Mouse (Mus musculus) heart, postnatal 0 days (tissue): ENCODE data around the gene S100a7a. TPM values are rescaled to one million over a fixed set of nuclear protein-coding genes. Genes with fewer than 3 reads are reported as not detected.
A peak's percentile ranks its signal among the peaks of the same experiment; 100 is the strongest.

Experiments
- ATAC-seq: fragments of 200-750 bp; cut with Nextera tagmentation; 2 replicates; pipeline ENCODE4 v1.8.0; 2017; ENCODE audit warnings: low read depth, moderate number of reproducible peaks, moderate library complexity; ENCODE audit not compliant: insufficient read depth
- DNase-seq: peaks from one replicate; pipeline ENCODE4 v3.0.0-alpha.2; 2016; ENCODE audit warnings: low spot score
- H3K27ac ChIP-seq: fragments of 300-500 bp; sonication (generic); 2 replicates; pipeline ENCODE4 v1.5.1; 2014; ENCODE audit warnings: low read depth, mild to moderate bottlenecking
- H3K27me3 ChIP-seq: fragments of 300-500 bp; sonication (generic); 2 replicates; pipeline ENCODE4 v1.6.1; 2014; ENCODE audit warnings: low read length, mixed read lengths; ENCODE audit not compliant: control insufficient read depth, insufficient read depth
- H3K36me3 ChIP-seq: fragments of 300-500 bp; sonication (generic); replicated peaks from 2 replicates; pipeline ENCODE4 v1.6.1; 2014; ENCODE audit warnings: low read length, mixed read lengths; ENCODE audit not compliant: control insufficient read depth, insufficient read depth
- H3K4me1 ChIP-seq: fragments of 300-500 bp; sonication (generic); 2 replicates; pipeline ENCODE4 v1.6.1; 2014; ENCODE audit warnings: antibody characterized with exemption; ENCODE audit not compliant: control insufficient read depth, insufficient read depth
- H3K4me2 ChIP-seq: fragments of 300-500 bp; sonication (generic); 2 replicates; pipeline ENCODE4 v1.6.1; 2014; ENCODE audit warnings: low read depth, mild to moderate bottlenecking, low read length, moderate library complexity
- H3K4me3 ChIP-seq: fragments of 300-500 bp; sonication (generic); 2 replicates; pipeline ENCODE4 v1.5.1; 2014; ENCODE audit warnings: low read depth, low read length
- H3K9ac ChIP-seq: fragments of 300-500 bp; sonication (generic); replicated peaks from 2 replicates; pipeline ENCODE4 v1.6.1; 2014; ENCODE audit warnings: low read depth, low read length, mixed read lengths
- H3K9me3 ChIP-seq: fragments of 300-500 bp; sonication (generic); replicated peaks from 2 replicates; pipeline ENCODE4 v1.6.1; 2016; ENCODE audit warnings: low read length; ENCODE audit not compliant: control insufficient read depth
- CTCF ChIP-seq: IDR thresholded peaks from 2 replicates; pipeline ENCODE4 v1.5.1; 2016; ENCODE audit warnings: antibody characterized with exemption, control low read depth, low read depth
- EP300 ChIP-seq: IDR thresholded peaks from 2 replicates; pipeline ENCODE4 v1.6.1; 2016; ENCODE audit warnings: antibody characterized with exemption, low read depth
- WGBS: fragments of 180-500 bp; shearing (Covaris S2); extraction: QIAGEN DNeasy Blood & Tissue Kit; methylation state at CpG from one replicate; pipeline ENCODE4 v1.1.7; 2014; 5-methylcytosine and 5-hydroxymethylcytosine counted together
- polyA plus RNA-seq: library from polyadenylated mRNA; unstranded; fragments of >200 nt; fragmentation: Nextera tagmentation; extraction: Ambion mirVana; gene quantifications from 2 replicates; pipeline ENCODE4 v1.2.1, GENCODE M21; 2015
- total RNA-seq: library from RNA; depleted of rRNA; stranded (reverse); fragments of >200 nt; gene quantifications from 2 replicates; pipeline ENCODE4 v1.2.3, GENCODE M21; 2014; ENCODE audit warnings: low replicate concordance; rRNA removed

S100a7a gene
- total RNA-seq (not detected in 2 replicates), polyA plus RNA-seq (not detected in 2 replicates)

DNA sequence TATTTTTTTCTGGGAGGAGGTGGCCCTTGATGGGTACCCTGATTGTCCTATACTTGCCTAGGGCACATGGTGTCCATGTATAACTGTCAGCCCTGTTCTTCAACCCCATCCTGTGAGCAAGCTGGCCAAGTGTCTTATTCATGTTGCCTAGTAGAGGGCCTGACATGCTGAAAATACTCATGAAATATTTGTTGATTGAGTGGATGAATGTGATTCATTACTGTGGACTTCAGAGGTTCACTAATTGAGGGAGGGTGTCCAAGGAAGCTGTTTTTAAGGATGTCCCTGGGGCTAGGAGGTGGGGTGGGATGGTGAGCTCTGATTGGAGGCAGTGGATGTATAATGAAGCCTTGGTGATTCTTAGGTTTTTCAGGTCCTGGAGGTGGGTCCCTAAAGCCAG, at the start of gene S100a7a:
Gene S100a7a, plus strand, starts transcription at position 301 of the 400 bp plus-strand sequence.
- TF ChIP-seq CTCF, result no peak
- TF ChIP-seq EP300, result no peak
- Histone ChIP-seq H3K27ac (no peak within 1 kb of the TSS), H3K9me3 (no peaks in the 10 kb centered on the region), H3K4me1 (no peaks in the 10 kb centered on the region), H3K36me3 (no peaks in the 10 kb centered on the region), H3K4me2 (no peak within 1 kb of the TSS), H3K27me3 (no peaks in the 10 kb centered on the region), H3K9ac (no peak within 1 kb of the TSS), H3K4me3 (no peak within 1 kb of the TSS)
- DNase-seq (no peak), ATAC-seq (no peak)

DNA sequence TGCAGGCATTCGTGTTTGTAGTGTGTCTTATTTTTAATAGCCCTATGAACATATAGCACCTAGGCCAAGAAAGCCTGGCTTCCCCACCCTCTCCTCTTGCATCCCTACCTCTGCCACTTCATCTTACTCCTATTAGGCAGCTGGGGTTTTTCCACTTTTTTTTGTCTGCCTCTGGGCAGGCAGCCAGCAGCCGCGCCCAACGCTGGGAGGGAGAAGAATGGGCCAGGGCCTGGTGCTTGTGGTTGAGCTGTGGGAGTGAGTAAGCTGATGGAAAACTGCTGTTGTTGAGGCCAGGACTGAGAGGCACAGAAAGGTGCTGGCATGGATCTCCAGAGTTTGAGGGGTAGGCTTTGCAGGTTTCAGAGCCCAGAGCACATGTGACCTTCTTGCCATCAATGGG, 49.4 kb upstream of the S100a7a start:
- Histone ChIP-seq H3K4me3 (no peak overlapping the region), H3K36me3 (no peaks in the 10 kb centered on the region), H3K4me2 (no peak overlapping the region), H3K4me1 (peaks cover 23% of the 10 kb centered on the region; the same call in 1 of the 2 replicates), H3K9me3 (no peaks in the 10 kb centered on the region), H3K27me3 (no peaks in the 10 kb centered on the region), H3K9ac (no peak overlapping the region), H3K27ac (0 out of 2 replicates have a peak overlapping the region, but pooled peaks have one; percentile 48)
- no peak for DNase-seq
- TF ChIP-seq CTCF (no peak), EP300 (no peak)
- WGBS, result 18% methylated on average over 4 of the region's 4 CpGs
- ATAC-seq, result peak; percentile 68

DNA sequence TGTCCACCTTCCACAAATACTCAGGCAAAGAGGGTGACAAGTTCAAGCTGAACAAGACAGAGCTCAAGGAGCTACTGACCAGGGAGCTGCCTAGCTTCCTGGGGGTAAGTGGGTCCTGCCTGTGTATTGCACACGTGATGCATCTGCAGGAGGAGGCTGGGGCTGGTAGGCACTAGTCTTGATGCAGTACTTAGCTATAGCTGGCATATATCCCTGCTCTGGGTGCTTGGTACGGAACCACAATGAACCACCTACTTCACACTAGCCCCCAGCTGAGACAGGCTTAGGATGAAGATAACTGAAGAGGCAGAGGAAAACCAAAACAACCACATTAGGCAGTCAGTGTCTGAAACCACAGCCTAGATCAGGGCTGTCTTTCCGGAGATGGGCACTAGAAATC, 48.8 kb upstream of the S100a7a start:
- DNase-seq (no peak), ATAC-seq (no peak)
- H3K4me1 ChIP-seq, result peaks cover 23% of the 10 kb centered on the region; the same call in 1 of the 2 replicates
- H3K4me2 ChIP-seq, result no peak overlapping the region
- H3K27me3 ChIP-seq, result no peaks in the 10 kb centered on the region
- H3K27ac ChIP-seq, result no peak overlapping the region; the same call in 1 of the 2 replicates
- no peaks in the 10 kb centered on the region for H3K9me3 ChIP-seq
- no peak overlapping the region for H3K4me3 ChIP-seq
- WGBS, result 83% methylated on average over 3 of the region's 3 CpGs
- TF ChIP-seq CTCF (no peak), EP300 (no peak)
- no peaks in the 10 kb centered on the region for H3K36me3 ChIP-seq
- H3K9ac ChIP-seq, result no peak overlapping the region

DNA sequence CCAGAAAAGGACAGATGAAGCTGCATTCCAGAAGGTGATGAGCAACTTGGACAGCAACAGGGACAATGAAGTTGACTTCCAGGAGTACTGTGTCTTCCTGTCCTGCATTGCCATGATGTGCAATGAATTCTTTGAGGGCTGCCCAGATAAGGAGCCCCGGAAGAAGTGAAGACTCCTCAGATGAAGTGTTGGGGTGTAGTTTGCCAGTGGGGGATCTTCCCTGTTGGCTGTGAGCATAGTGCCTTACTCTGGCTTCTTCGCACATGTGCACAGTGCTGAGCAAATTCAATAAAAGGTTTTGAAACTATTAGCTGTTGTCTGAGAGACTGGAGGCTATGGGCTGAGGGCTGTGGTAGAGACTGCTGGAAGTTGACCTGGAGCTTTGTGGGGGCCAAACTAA, 48.1 kb upstream of the S100a7a start:
- 77% methylated on average over 2 of the region's 2 CpGs for WGBS
- Histone ChIP-seq H3K9me3 (no peaks in the 10 kb centered on the region), H3K4me2 (no peak overlapping the region), H3K27me3 (no peaks in the 10 kb centered on the region), H3K36me3 (no peaks in the 10 kb centered on the region), H3K4me3 (no peak overlapping the region), H3K4me1 (peaks cover 17% of the 10 kb centered on the region; the same call in 1 of the 2 replicates), H3K27ac (no peak overlapping the region), H3K9ac (no peak overlapping the region)
- ATAC-seq, result no peak
- TF ChIP-seq CTCF (no peak), EP300 (no peak)
- DNase-seq, result no peak

DNA sequence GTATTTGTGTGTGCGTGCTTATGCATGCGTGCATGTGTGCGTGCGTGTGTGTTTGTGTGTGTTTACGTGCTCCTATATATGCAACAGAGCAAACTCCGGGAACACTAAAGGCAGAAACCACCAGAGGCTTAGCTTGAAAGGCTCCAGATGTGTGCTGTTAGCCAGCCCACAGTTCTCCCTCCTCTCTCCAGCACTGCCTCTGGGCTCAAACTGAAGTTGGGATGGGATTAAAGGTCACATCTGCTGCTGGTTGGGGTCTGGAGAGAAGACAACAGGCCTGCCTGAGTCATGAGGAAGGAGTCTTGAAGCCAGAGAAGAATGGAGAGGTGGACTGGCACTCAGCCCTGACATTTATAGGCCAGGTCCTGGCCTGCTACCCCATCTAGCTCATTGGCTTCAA, 47.6 kb upstream of the S100a7a start:
- Histone ChIP-seq H3K27ac (no peak overlapping the region), H3K9me3 (no peaks in the 10 kb centered on the region), H3K27me3 (no peaks in the 10 kb centered on the region), H3K4me3 (no peak overlapping the region), H3K4me1 (peaks cover 14% of the 10 kb centered on the region; the same call in 1 of the 2 replicates), H3K9ac (no peak overlapping the region), H3K4me2 (no peak overlapping the region), H3K36me3 (no peaks in the 10 kb centered on the region)
- DNase-seq, result no peak
- no peak for ATAC-seq
- 85% methylated on average over 6 of the region's 6 CpGs for WGBS
- TF ChIP-seq CTCF (no peak), EP300 (no peak)

DNA sequence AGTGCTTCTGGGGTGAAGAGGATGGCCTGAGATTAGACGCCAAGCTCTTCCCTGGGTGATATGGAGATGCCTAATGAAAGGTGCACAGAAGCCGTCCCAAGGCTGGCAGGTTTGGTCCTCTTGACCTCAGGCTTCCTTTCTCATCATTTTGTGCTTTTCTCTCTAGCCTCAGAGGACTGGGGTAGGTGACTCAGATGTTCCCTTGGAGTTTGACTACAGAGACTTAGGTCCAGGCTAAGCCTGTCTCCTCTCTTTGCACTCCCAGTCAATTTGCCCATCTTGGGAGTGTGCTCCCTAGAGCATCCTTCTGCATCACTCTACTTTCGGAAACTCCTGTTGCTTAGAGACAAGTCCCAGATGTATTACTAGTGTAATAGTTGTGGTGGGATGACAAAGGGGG, 46.5 kb upstream of the S100a7a start:
- no peak for ATAC-seq

More for the DNA sequence above, 46.5 kb upstream of the S100a7a start:
- TF ChIP-seq EP300 (no peak), CTCF (no peak)
- 75% methylated on average over 3 of the region's 3 CpGs for WGBS
- Histone ChIP-seq H3K9ac (no peak overlapping the region), H3K27ac (no peak overlapping the region), H3K9me3 (no peaks in the 10 kb centered on the region), H3K36me3 (no peaks in the 10 kb centered on the region), H3K27me3 (no peaks in the 10 kb centered on the region), H3K4me2 (no peak overlapping the region), H3K4me3 (no peak overlapping the region), H3K4me1 (peaks cover 13% of the 10 kb centered on the region; the same call in 1 of the 2 replicates)
- DNase-seq, result no peak
